Mouse (Mus musculus) right cerebral cortex, adult 18-20 months (tissue): Measurements from ENCODE around the gene Jade2.

ENCODE experiments used
- DNase-seq: peaks from one replicate; pipeline ENCODE4 v3.0.0; 2022; ENCODE audit warnings: mixed read lengths

Gene Jade2

GRCm38 (mm10) chr11:51857081-51857671, at the start of gene Jade2:
Jade2 (minus strand) TSS chr11:51857653.
- DNase-seq, result peak; percentile 55

GRCm38 (mm10) chr11:51904224-51904623, 46.8 kb upstream of the Jade2 start:
- no peak for DNase-seq

GRCm38 (mm10) chr11:51899691-51900090, 42.2 kb upstream of the Jade2 start:
- no peak for DNase-seq

GRCm38 (mm10) chr11:51898326-51899080, 41.0 kb upstream of the Jade2 start:
- peak; percentile 93 for DNase-seq

GRCm38 (mm10) chr11:51897311-51897710, 39.9 kb upstream of the Jade2 start:
- peak; percentile 40 for DNase-seq

GRCm38 (mm10) chr11:51896012-51896411, 38.6 kb upstream of the Jade2 start:
- DNase-seq, result no peak

- DNase-seq, result no peak
Measured at GRCm38 (mm10) chr11:51885681-51886080, 28.2 kb upstream of the Jade2 start.

- no peak for DNase-seq
Measured at GRCm38 (mm10) chr11:51884092-51884491, 26.6 kb upstream of the Jade2 start.

GRCm38 (mm10) chr11:51883670-51884069, 26.2 kb upstream of the Jade2 start:
- no peak for DNase-seq

GRCm38 (mm10) chr11:51881776-51882175, 24.3 kb upstream of the Jade2 start:
- DNase-seq, result no peak

- no peak for DNase-seq
Measured at GRCm38 (mm10) chr11:51881041-51881730, 23.7 kb upstream of the Jade2 start.

GRCm38 (mm10) chr11:51876943-51877344, 19.5 kb upstream of the Jade2 start:
- DNase-seq, result no peak

- DNase-seq, result no peak
Measured at GRCm38 (mm10) chr11:51875792-51876195, 18.3 kb upstream of the Jade2 start.

- no peak for DNase-seq
Measured at GRCm38 (mm10) chr11:51875086-51875485, 17.6 kb upstream of the Jade2 start.

- DNase-seq, result peak; percentile 66
Measured at GRCm38 (mm10) chr11:51874266-51875036, 17.0 kb upstream of the Jade2 start.

GRCm38 (mm10) chr11:51873141-51873540, 15.7 kb upstream of the Jade2 start:
- no peak for DNase-seq

GRCm38 (mm10) chr11:51867261-51867660, 9.8 kb upstream of the Jade2 start:
- DNase-seq, result no peak

GRCm38 (mm10) chr11:51866020-51866419, 8.6 kb upstream of the Jade2 start:
- peak; percentile 34 for DNase-seq

- no peak for DNase-seq
Measured at GRCm38 (mm10) chr11:51860666-51861065, 3.2 kb upstream of the Jade2 start.

- DNase-seq, result no peak
Measured at GRCm38 (mm10) chr11:51859561-51859960, 2.1 kb upstream of the Jade2 start.

GRCm38 (mm10) chr11:51858528-51859051, 1.1 kb upstream of the Jade2 start:
- DNase-seq, result peak; percentile 82

GRCm38 (mm10) chr11:51857818-51858527, 520 bp upstream of the Jade2 start:
- DNase-seq, result peak; percentile 79
